Mouse (Mus musculus) heart, embryonic 15.5 days (tissue): ENCODE data around the gene Lmo3. TPM values are rescaled to one million over a fixed set of nuclear protein-coding genes. Genes with fewer than 3 reads are reported as not detected.

ENCODE experiments used
- ATAC-seq: fragments of 200-750 bp; cut with Nextera tagmentation; replicated peaks from 2 replicates; pipeline ENCODE4 v1.8.0; 2017; ENCODE audit warnings: low read depth, moderate TSS enrichment; ENCODE audit not compliant: insufficient number of reproducible peaks, insufficient read depth, low FRiP score
- H3K27ac ChIP-seq: fragments of 300-500 bp; sonication (generic); 2 replicates; pipeline ENCODE4 v1.5.1; 2015; ENCODE audit warnings: mild to moderate bottlenecking, inconsistent platforms
- H3K27me3 ChIP-seq: fragments of 300-500 bp; sonication (generic); 2 replicates; pipeline ENCODE4 v1.6.1; 2015; ENCODE audit warnings: inconsistent platforms
- H3K36me3 ChIP-seq: fragments of 300-500 bp; sonication (generic); 2 replicates; pipeline ENCODE4 v1.6.1; 2015; ENCODE audit warnings: mild to moderate bottlenecking, inconsistent platforms
- H3K4me1 ChIP-seq: fragments of 300-500 bp; sonication (generic); replicated peaks from 2 replicates; pipeline ENCODE4 v1.6.1; 2015; ENCODE audit warnings: inconsistent platforms
- H3K4me2 ChIP-seq: fragments of 300-500 bp; sonication (generic); 2 replicates; pipeline ENCODE4 v1.6.1; 2015; ENCODE audit warnings: inconsistent platforms, mild to moderate bottlenecking, moderate library complexity
- H3K4me3 ChIP-seq: fragments of 300-500 bp; sonication (generic); 2 replicates; pipeline ENCODE4 v1.5.1; 2015; ENCODE audit warnings: mild to moderate bottlenecking, inconsistent platforms
- H3K9ac ChIP-seq: fragments of 300-500 bp; sonication (generic); 2 replicates; pipeline ENCODE4 v1.6.1; 2015; ENCODE audit warnings: mild to moderate bottlenecking, inconsistent platforms
- H3K9me3 ChIP-seq: fragments of 300-500 bp; sonication (generic); replicated peaks from 2 replicates; pipeline ENCODE4 v1.6.1; 2016; ENCODE audit warnings: inconsistent platforms
- WGBS: fragments of 180-500 bp; shearing (Covaris S2); methylation state at CpG from one replicate; pipeline ENCODE4 v1.1.7; 2015; ENCODE audit warnings: mixed read lengths; 5-methylcytosine and 5-hydroxymethylcytosine counted together
- polyA plus RNA-seq: library from polyadenylated mRNA; unstranded; fragments of >200 nt; fragmentation: Nextera tagmentation; extraction: Ambion mirVana; gene quantifications from 2 replicates; pipeline ENCODE4 v1.2.1, GENCODE M21; 2015

The Lmo3 gene
- polyA plus RNA-seq, result 1.5 and 2.5 TPM in 2 replicates

DNA sequence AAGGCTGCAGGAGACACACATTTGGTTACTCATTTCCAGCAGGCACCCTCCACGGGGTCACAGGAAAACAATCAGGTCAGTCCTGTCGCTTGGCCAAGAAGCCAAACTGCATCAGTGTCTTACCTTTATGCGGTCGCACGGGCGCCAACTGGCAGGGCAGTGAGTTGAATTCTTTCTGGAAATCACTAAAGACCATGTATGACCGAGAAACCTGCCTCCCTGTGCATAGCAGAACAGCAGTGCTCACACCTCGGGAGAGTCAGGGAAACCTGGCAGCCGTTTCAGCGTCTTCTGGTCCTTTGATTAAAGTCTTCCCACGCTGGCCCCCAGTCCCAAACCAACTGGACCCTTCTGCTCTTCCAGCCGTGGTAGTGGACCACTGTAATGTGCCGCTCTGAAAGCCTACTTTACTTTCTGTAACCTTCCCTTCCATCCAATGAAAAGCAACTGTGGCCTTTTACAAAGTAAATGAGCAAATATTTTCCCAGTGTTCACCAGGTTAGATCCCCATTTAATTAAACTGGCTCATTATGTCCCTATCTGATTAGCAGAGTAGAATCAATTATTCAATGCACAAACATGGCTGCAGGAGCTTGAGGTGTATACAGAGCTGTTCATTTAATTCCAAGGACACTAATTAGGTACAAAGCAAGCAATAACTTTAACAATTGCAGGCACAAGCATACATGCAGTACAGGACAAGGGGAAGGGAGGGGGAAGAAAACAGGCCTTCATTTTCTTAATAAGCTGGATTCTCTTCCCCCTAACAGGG is at the start of gene Lmo3:
Lmo3 (minus strand) TSS at position 235 of the 772 bp plus-strand sequence.
- Histone ChIP-seq H3K36me3 (no peaks in the 10 kb centered on the region), H3K4me1 (no peaks in the 10 kb centered on the region), H3K4me3 (no peak within 1 kb of the TSS), H3K27ac (no peak within 1 kb of the TSS), H3K27me3 (no peaks in the 10 kb centered on the region), H3K9me3 (no peaks in the 10 kb centered on the region), H3K9ac (no peak within 1 kb of the TSS), H3K4me2 (no peak within 1 kb of the TSS)
- WGBS, result 72% methylated on average over 13 of the region's 13 CpGs
- ATAC-seq, result no peak

- no peaks in the 10 kb centered on the region for H3K4me1 ChIP-seq
- no peak overlapping the region for H3K4me3 ChIP-seq
- no peak overlapping the region for H3K4me2 ChIP-seq
- H3K27me3 ChIP-seq, result no peaks in the 10 kb centered on the region
- no peak overlapping the region for H3K9ac ChIP-seq
- no peaks in the 10 kb centered on the region for H3K36me3 ChIP-seq
- H3K9me3 ChIP-seq, result no peaks in the 10 kb centered on the region
- ATAC-seq, result no peak
- H3K27ac ChIP-seq, result no peak overlapping the region
Observed at GRCm38 (mm10) chr6:138620786-138621185, 39.0 kb upstream of the Lmo3 start.

DNA sequence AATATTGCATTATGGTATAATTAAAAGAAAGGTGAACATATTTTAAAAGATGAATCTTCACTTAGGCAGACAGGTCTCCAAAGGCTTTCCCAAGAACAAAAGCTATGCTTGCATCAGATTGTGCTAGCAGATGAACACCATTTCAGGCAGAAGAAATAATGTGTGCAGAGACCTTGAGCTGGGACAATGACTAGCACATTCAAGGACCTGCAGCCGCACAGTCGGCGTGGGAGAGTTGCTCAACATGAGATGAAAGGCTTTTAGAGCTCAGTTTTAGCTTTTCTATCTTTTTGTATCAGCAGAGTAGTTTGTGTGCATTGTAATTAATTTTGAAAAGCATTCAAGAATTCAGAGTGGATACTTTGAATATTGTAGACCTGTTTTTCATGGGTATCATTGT is 36.6 kb upstream of the Lmo3 start:
- H3K36me3 ChIP-seq, result no peaks in the 10 kb centered on the region
- ATAC-seq, result no peak
- 91% methylated on average over 3 of the region's 3 CpGs for WGBS

GRCm38 (mm10) chr6:138597016-138597415 is 15.2 kb upstream of the Lmo3 start:
- H3K27me3 ChIP-seq, result no peaks in the 10 kb centered on the region
- no peak overlapping the region for H3K4me2 ChIP-seq
- no peaks in the 10 kb centered on the region for H3K36me3 ChIP-seq
- H3K4me3 ChIP-seq, result no peak overlapping the region
- H3K27ac ChIP-seq, result no peak overlapping the region
- WGBS, result 73% methylated on average over 15 of the region's 15 CpGs
- no peaks in the 10 kb centered on the region for H3K4me1 ChIP-seq
- H3K9me3 ChIP-seq, result no peaks in the 10 kb centered on the region
- no peak for ATAC-seq
- no peak overlapping the region for H3K9ac ChIP-seq

More for the DNA sequence above, 36.6 kb upstream of the Lmo3 start:
- Histone ChIP-seq H3K9ac (no peak overlapping the region), H3K4me1 (no peaks in the 10 kb centered on the region), H3K9me3 (no peaks in the 10 kb centered on the region), H3K27me3 (no peaks in the 10 kb centered on the region), H3K27ac (no peak overlapping the region), H3K4me2 (no peak overlapping the region), H3K4me3 (no peak overlapping the region)

GRCm38 (mm10) chr6:138595991-138596698 is 14.4 kb upstream of the Lmo3 start:
- WGBS, result 64% methylated on average over 10 of the region's 10 CpGs
- no peak for ATAC-seq
- no peaks in the 10 kb centered on the region for H3K36me3 ChIP-seq

DNA sequence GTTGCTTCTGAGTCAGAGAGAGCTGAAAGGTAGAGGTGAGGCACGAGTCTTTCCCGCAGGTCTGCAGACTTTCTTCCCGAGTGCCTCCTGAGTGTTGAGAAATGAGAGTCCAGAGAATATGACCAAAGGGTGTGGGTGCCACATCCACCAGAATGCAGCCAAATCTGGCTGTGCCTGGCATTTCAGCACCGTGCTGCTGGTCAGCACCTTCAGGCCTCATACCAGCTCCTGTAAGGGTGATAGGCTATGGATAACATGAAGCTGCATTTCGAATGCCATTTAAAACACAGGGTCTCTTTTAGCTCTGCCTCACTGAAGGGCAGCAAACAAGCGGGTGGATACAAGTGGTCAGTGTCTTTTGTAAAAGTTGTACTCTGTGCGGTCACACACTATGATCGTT is 1.5 kb upstream of the Lmo3 start:
- WGBS, result 64% methylated on average over 8 of the region's 8 CpGs
- no peak for ATAC-seq
- H3K4me1 ChIP-seq, result no peaks in the 10 kb centered on the region

More at GRCm38 (mm10) chr6:138595991-138596698, 14.4 kb upstream of the Lmo3 start:
- no peaks in the 10 kb centered on the region for H3K4me1 ChIP-seq
- no peak overlapping the region for H3K4me3 ChIP-seq
- no peak overlapping the region for H3K9ac ChIP-seq
- H3K4me2 ChIP-seq, result no peak overlapping the region
- no peaks in the 10 kb centered on the region for H3K9me3 ChIP-seq
- H3K27ac ChIP-seq, result no peak overlapping the region
- no peaks in the 10 kb centered on the region for H3K27me3 ChIP-seq

GRCm38 (mm10) chr6:138582506-138583000 is 785 bp upstream of the Lmo3 start:
- Histone ChIP-seq H3K36me3 (no peaks in the 10 kb centered on the region), H3K27ac (no peak overlapping the region), H3K4me2 (no peak overlapping the region), H3K4me3 (no peak overlapping the region), H3K4me1 (no peaks in the 10 kb centered on the region), H3K9me3 (no peaks in the 10 kb centered on the region), H3K9ac (no peak overlapping the region), H3K27me3 (no peaks in the 10 kb centered on the region)
- ATAC-seq, result no peak
- WGBS, result 67% methylated on average over 4 of the region's 4 CpGs

More for the DNA sequence above, 1.5 kb upstream of the Lmo3 start:
- Histone ChIP-seq H3K27ac (no peak overlapping the region), H3K4me3 (no peak overlapping the region), H3K27me3 (no peaks in the 10 kb centered on the region), H3K9ac (no peak overlapping the region), H3K36me3 (no peaks in the 10 kb centered on the region), H3K4me2 (no peak overlapping the region), H3K9me3 (no peaks in the 10 kb centered on the region)

- H3K4me2 ChIP-seq, result no peak overlapping the region
- no peaks in the 10 kb centered on the region for H3K4me1 ChIP-seq
- no peaks in the 10 kb centered on the region for H3K27me3 ChIP-seq
- H3K36me3 ChIP-seq, result no peaks in the 10 kb centered on the region
- no peak overlapping the region for H3K9ac ChIP-seq
- no peak overlapping the region for H3K4me3 ChIP-seq
- ATAC-seq, result no peak
- H3K9me3 ChIP-seq, result no peaks in the 10 kb centered on the region
- 78% methylated on average over 9 of the region's 9 CpGs for WGBS
- H3K27ac ChIP-seq, result no peak overlapping the region
Observed at GRCm38 (mm10) chr6:138580491-138581076, 1.2 kb downstream of the Lmo3 start.

- WGBS, result 74% methylated on average over 2 of the region's 2 CpGs
- Histone ChIP-seq H3K4me3 (no peak overlapping the region), H3K4me1 (no peaks in the 10 kb centered on the region), H3K9me3 (no peaks in the 10 kb centered on the region), H3K9ac (no peak overlapping the region), H3K4me2 (no peak overlapping the region), H3K27me3 (no peaks in the 10 kb centered on the region), H3K36me3 (no peaks in the 10 kb centered on the region), H3K27ac (no peak overlapping the region)
- no peak for ATAC-seq
Observed at GRCm38 (mm10) chr6:138563416-138563815, 18.4 kb downstream of the Lmo3 start.

DNA sequence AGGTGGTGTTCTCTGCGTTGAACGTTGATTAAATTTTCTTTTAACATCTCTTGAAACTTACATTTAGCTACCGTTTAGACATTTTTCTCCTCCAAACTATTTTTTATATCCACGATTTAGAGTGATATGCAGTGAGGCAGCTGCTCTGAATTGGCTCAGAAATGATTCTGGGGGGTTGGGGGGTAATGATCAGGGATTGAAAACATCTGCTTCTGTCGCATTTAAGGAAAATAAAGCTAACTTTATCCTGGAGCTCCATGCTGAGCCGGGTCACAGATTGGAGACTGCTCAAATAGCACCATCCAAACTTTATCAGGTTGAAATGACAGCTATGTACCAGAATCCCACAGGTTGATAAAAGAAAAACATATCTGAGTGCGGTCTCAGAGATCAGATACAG is 29.6 kb downstream of the Lmo3 start:
- H3K36me3 ChIP-seq, result no peaks in the 10 kb centered on the region
- no peak overlapping the region for H3K27ac ChIP-seq
- no peaks in the 10 kb centered on the region for H3K4me1 ChIP-seq
- no peaks in the 10 kb centered on the region for H3K9me3 ChIP-seq
- H3K27me3 ChIP-seq, result no peaks in the 10 kb centered on the region
- ATAC-seq, result no peak
- no peak overlapping the region for H3K9ac ChIP-seq
- no peak overlapping the region for H3K4me3 ChIP-seq
- 51% methylated on average over 7 of the region's 7 CpGs for whole genome bisulfite sequencing
- H3K4me2 ChIP-seq, result no peak overlapping the region

DNA sequence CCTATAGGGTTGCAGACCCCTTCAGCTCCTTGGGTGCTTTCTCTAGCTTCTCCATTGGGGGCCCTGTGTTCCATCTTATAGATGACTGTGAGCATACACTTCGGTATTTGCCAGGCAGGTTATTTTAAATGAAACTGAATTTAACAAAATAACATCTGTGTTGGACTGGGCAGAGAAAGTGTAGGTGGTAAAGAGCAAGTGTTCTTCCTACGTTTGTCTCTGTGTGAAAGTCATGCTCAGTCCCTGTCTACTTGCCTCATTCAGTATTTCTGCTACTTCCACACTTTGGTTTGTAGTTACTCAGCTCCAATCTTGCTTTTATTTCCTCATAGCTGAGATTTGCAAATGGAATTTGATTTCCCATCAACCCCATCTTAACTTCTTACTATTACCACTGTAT is 46.9 kb downstream of the Lmo3 start:
- Histone ChIP-seq H3K36me3 (no peaks in the 10 kb centered on the region), H3K27ac (no peak overlapping the region), H3K4me1 (no peaks in the 10 kb centered on the region), H3K4me2 (no peak overlapping the region), H3K9ac (no peak overlapping the region), H3K27me3 (no peaks in the 10 kb centered on the region), H3K4me3 (no peak overlapping the region), H3K9me3 (no peaks in the 10 kb centered on the region)
- 74% methylated on average over 2 of the region's 2 CpGs for WGBS
- no peak for ATAC-seq
